Mouse (Mus musculus) adrenal gland, postnatal 14 days (tissue): ENCODE results near the gene Ten1. TPM values are rescaled to one million over a fixed set of nuclear protein-coding genes. Genes with fewer than 3 reads are reported as not detected.
A peak's percentile ranks its signal among the peaks of the same experiment; 100 is the strongest.

Experiments
- DNase-seq: peaks from one replicate; pipeline ENCODE4 v3.0.0; 2021; ENCODE audit warnings: mixed read lengths
- total RNA-seq: library from RNA; stranded (reverse); gene quantifications from 2 replicates; pipeline ENCODE4 v1.2.3, GENCODE M21; 2021

Ten1 gene
- total RNA-seq, 1 experiment from 2014 or later, result 16.7 TPM

GRCm38 (mm10) chr11:116196866-116197583, 1.6 kb upstream of the Ten1 start:
- no peak for DNase-seq

GRCm38 (mm10) chr11:116197584-116197906, 1.1 kb upstream of the Ten1 start:
- no peak for DNase-seq

GRCm38 (mm10) chr11:116198132-116198531, 523 bp upstream of the Ten1 start:
- no peak for DNase-seq

DNA sequence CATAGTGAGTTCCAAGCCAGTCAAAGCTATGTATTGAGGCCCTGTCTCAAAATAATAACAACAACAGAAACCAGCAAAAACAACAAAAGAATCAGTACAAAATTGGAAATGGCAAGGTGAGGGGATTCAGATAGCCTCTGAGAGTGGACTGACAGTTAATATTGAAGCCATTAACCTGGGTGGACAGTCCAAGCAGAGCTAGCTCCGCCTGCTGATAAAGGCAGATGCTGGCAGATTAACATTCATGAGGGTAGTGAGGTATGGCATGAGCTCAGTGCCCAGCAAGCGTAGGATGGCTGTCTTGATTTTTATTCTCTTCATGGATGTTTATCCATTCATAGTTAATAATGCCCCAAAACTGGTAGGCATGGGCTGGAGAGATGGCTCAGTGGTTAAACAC, 2.5 kb downstream of the Ten1 start:
- no peak for DNase-seq

- DNase-seq, result no peak
Measured at GRCm38 (mm10) chr11:116203150-116203549, 4.5 kb downstream of the Ten1 start.

- no peak for DNase-seq
Measured at GRCm38 (mm10) chr11:116206678-116207077, 8.0 kb downstream of the Ten1 start.

- no peak for DNase-seq
Measured at GRCm38 (mm10) chr11:116208660-116209059, 10.0 kb downstream of the Ten1 start.

GRCm38 (mm10) chr11:116209257-116209656, 10.6 kb downstream of the Ten1 start:
- DNase-seq, result no peak

DNA sequence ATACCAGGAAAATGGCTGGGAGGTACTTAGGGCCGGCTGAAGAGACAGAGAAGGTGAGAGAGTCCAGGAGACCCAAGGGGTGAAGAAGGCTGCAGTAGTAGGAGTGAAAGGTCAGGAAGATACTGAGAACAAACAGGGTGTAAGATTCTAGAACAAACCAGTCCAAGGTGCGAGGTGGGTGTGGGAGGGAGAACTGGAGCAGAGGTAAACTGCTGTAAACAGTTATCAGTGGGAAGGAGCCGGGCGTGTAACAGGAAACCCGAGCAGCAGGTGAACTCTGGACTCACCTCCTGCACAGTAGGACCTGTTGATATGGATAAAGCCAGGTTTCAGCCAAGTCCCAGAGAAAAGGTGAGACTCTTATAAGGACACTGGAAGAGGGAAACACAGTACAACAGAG, 12.0 kb downstream of the Ten1 start:
- DNase-seq, result no peak

DNA sequence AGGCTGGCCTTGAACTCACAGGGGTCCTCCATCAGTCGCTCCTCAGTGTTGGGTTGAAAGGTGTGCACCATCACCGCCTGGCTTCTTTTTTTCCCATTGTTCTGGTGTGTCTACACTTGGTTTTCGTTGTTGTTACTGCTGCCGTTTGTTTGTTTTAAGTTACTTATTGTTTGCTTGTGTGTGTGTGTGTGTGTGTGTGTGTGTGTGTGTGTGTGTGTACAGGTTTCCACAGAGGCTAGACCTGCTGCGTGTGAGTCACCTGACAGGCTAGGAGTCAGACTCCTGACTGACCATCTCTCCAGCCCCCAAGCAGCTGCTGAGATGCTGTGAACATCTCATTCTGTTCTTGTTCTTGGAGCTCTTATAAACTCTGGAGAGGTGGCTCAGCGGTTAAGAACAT, 14.2 kb downstream of the Ten1 start:
- no peak for DNase-seq

- no peak for DNase-seq
Measured at GRCm38 (mm10) chr11:116213877-116214510, 15.3 kb downstream of the Ten1 start.

- DNase-seq, result peak; percentile 61
Measured at GRCm38 (mm10) chr11:116215181-116215580, 16.5 kb downstream of the Ten1 start.

- no peak for DNase-seq
Measured at GRCm38 (mm10) chr11:116215991-116216390, 17.3 kb downstream of the Ten1 start.

DNA sequence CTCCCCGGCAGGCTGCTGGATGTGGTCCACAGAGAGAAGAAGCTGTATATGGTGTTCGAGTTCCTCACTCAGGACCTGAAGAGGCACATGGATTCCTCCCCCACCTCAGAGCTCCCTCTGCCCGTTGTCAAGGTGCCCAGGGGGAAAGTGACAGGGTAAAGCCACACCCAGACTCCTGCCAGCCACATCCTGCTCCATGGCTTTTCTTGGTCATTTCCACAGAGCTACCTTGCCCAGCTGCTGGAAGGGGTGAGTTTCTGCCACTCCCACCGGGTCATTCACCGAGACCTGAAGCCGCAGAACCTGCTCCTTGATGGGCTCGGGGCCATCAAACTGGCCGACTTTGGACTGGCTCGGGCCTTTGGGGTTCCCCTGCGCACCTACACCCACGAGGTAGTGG, 17.9 kb downstream of the Ten1 start:
- no peak for DNase-seq

DNA sequence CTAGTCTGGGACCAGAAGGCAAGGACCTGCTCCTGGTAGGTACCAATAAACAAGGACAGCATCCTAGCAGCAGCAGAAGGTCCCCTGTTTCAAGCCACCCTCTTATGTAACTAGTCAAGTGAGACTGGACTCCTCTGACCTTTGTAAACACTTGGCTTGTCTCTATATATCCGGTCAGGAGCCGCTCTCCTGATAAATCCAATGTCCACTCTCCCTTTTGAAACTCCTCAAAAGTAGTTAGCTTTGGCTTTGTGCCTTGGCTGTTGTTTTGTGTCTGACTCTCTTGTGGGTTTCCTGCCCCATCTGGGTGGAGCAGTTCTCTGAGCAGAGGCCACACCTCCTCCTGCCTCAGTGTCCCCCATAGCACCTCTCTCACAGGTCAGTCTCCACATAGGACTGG, 19.6 kb downstream of the Ten1 start:
- DNase-seq, result peak; percentile 60

DNA sequence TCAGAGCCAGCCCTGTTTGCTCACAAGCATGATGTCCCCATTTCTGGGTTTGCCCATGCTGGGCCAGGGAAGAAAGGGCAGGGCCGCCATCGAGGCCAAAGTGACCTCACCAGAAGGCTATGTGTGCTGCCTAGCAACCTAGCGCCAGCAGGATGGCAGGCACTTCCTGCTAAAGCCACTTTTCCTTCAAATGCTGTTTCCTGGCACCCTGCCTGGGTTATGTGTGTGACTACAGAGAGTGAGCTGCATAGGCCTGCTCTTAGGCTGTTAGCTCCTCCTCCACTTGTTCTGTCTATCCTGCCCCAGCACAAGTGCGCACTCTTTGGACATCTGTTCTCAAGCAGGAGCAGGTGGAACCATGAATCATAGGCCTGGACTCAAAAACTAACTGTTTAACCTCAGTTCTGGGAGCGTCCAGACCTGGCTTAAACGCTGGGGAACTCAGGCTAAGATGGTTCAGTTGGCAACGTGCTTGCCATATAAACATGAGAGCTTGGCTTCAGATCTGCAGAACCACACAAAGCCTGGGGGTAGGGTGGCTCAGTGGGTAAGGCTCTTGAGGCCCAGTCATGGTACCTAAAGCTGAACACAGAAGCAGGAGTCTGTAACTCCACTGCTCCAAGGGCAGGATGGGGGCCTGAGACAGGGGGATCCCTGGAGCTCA, 20.2 kb downstream of the Ten1 start:
- peak; percentile 99 for DNase-seq

DNA sequence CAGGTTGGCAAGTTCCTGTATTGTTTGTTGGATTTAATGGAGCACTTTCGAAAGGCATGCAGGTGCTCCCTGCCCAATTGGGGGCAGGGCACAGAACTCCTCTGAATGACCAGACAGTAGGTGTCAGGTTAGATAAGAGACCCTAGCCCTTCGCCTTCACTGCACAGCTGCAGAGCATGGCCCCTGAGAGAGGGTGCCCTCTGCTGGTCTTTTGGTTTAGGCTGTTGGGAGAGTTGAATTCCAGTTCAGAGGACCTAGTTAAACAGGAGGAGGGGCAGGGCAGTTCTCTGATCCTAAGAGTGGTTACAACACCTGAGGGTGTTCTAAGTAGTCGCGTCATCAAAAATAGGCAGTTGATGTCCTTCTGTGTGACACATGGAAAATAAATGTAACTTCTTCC, 21.2 kb downstream of the Ten1 start:
- peak; percentile 87 for DNase-seq

GRCm38 (mm10) chr11:116221931-116222739, 23.5 kb downstream of the Ten1 start:
- DNase-seq, result peak; percentile 56

GRCm38 (mm10) chr11:116222740-116223059, 24.0 kb downstream of the Ten1 start:
- no peak for DNase-seq

GRCm38 (mm10) chr11:116226414-116226813, 27.8 kb downstream of the Ten1 start:
- peak; percentile 94 for DNase-seq

DNA sequence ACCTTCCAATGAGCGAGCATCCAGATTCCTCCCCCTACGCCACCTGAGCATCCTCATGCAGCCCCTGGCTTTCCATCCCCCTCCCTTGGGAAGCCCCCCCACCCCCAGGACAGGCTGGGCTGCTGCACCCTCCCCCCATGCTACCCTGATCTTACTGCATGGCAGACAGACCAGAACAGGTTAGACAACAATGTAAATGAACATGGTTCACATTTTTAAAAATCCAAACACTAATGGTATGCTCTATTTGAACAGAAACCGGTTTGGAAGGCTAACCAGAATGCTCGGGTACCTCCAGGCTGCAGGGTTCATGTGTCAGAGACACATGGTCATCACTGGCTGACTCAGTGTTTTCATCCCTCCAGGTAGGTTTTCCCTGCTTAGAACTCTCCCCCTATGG, 30.0 kb downstream of the Ten1 start:
- no peak for DNase-seq

- no peak for DNase-seq
Measured at GRCm38 (mm10) chr11:116232427-116232826, 33.8 kb downstream of the Ten1 start.

DNA sequence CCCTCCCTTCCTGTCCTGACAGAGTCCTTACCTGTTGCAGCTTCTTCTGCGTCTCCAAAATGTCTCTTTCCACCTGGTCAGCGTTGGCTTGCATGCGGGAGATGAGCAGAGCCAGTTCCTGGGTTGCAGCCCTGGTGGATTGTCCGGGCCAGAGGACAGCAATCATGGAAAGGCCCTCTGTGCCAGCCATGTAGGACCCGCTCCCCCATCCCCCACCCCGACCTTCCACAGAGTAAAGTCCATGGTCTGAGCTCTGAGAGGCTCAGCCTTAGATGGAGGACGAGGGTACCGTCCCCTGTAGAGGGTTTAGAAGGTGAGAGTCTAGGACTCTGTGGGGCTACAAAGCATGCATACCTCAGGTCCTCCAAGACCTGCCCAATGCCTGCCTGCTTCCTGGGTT, 36.2 kb downstream of the Ten1 start:
- no peak for DNase-seq
